Mouse (Mus musculus) testis, adult 2 months (tissue): ENCODE measurements around the gene Lrrk1.

Experiments used
- CTCF ChIP-seq: fragments of 200-500 bp; IDR thresholded peaks from 2 replicates; pipeline ENCODE4 v1.5.1; 2012; ENCODE audit warnings: low read depth, mild to moderate bottlenecking, inconsistent platforms, low read length, moderate library complexity; ENCODE audit not compliant: control insufficient read depth, insufficient read depth, insufficient replicate concordance
- POLR2A ChIP-seq: fragments of 200-500 bp; IDR thresholded peaks from 2 replicates; pipeline ENCODE4 v1.6.1; 2012; ENCODE audit warnings: low read depth, mild to moderate bottlenecking, inconsistent platforms, low read length, moderate library complexity; ENCODE audit not compliant: control insufficient read depth

DNA sequence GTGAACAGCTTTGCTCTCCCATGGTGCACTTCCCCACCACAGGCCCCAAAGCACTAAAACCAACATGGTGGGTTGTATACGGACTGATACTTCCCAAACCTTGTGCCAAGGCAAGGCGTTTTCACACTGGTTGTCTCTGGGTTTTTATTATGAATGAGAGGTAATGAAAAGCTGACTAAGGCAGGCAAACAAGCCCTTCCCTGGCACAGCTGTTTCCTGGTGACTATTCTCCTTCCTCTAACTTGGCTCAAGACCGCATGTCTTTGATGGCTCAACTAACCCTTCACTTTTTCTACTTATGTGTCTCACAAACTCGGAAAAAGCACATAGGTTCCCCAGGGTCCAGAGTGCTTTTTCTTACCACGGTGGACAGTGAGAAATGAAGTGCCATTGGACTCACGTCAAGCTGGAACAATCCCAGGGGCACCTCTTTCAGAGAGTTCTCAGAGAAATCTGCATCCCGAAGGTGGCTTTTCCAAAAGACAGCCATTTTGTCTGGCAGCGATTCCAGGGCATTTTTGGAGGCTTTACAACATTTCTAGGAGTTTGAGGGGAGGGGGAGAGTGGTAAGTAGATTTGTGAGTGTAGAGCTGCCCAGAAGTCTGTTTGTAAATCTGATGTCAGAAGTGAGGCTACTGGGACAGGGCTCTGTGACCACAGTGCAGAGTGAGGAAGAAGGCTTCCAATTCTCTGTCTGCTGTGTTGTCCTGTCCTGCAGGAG, 83.0 kb downstream of the Lrrk1 start:
- TF ChIP-seq POLR2A (no peak), CTCF (no peak)
